Mouse (Mus musculus) adrenal gland, postnatal 25 days (tissue): ENCODE results near the gene Osgin1. TPM values are rescaled to one million over a fixed set of nuclear protein-coding genes. Genes with fewer than 3 reads are reported as not detected.
A peak's percentile ranks its signal among the peaks of the same experiment; 100 is the strongest.

Source experiments
- DNase-seq: peaks from one replicate; pipeline ENCODE4 v3.0.0; 2021; ENCODE audit warnings: mixed read lengths
- total RNA-seq: library from RNA; stranded (reverse); gene quantifications from 2 replicates; pipeline ENCODE4 v1.2.3, GENCODE M21; 2021

Osgin1 gene
- total RNA-seq, 1 experiment from 2014 or later = 73.4 TPM

DNA sequence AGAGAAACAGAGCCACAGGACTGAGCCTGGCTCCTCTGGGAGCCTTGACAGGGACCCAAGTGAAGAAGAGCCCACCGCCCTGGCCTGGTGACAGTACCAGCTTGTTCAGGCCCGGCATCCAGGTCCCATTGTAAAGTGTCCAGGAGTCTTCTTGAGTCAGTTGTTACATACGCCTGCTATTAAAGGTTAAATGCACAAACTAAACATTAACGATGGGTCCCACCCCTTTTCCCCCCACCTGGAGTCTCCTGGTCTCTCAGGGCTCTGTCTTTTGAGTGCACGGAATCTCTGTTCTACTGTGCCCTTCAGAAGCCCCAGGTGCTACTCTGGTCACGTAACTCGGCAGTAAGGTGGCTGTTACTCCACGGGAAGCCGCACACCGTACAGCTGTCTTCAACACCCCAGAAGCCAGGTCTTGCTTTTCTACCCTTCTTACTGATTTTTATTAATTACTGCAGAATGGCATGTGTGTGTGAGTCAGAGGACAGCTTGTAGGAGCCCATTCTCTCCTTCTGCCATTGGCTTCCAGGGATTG lies 9.7 kb upstream of the Osgin1 start:
- no peak for DNase-seq

DNA sequence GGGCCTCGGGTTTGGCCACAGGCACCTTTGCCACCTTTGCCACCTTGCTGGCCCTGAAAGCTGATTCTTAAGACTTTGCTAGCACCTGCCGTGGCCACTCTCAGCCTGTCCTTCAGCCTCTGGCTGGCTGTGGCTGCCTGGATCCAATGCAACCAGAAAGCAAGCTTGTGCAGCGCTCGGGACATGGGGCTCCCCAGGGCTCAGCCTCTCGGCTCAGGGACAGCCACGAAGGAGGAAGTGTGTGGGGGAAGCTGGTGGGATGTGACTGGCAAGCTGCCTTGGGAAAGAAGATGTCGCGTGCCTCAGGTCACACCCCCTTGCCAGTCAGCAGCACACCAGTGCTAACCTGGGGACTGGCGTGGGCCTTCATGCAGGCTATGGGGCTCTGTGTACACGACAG lies 9.2 kb upstream of the Osgin1 start:
- no peak for DNase-seq

DNA sequence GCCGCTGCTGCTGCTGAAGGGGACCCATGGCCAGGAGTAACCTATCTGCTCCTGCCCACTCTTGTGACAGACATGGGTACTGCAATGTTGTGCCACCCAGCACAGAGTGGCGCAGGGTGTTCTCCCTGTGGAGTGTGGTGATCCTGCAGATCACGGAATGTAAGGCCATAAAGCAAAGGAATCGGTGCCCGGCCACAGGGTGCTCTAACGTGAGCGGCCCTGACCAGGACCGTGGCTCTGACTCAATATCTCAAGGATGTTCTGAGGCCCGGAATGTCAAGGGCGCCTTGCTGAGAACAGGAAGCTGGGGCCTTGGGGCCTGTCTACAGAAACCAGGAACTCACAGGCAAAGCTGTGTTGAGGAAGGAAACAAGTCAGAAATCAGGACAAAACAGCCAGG lies 8.4 kb upstream of the Osgin1 start:
- DNase-seq = peak; percentile 76

DNA sequence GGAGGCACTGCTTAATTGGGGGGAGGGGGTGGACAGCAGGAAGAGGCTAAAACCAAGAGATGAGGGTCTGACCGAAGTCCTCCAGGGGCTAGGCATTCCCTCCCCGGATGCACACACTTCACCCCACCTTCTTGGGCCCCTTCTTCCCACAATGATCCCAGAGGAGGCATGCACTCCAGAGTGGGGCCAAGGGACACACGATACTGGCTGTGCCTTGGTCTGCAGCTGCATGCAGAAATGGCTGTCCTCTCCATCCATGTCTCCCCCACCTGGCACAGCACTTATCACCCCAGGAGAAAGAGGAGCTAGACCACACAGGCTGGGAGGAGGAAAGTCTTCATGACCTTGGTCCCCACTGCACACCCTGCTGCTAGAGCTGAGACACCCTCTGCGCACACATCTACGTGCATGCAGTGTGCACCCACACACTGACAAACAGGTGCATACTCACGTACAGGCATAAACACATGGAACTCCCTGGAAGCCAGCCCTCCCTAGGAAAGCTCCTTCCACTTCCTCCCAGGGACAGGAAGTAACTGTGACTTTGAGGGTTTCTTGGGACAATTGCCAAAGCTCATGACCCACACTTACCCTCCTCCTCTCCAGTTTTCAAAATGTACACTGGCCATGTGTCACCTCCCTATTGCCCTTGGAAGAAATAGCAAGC lies 7.7 kb upstream of the Osgin1 start:
- no peak for DNase-seq

DNA sequence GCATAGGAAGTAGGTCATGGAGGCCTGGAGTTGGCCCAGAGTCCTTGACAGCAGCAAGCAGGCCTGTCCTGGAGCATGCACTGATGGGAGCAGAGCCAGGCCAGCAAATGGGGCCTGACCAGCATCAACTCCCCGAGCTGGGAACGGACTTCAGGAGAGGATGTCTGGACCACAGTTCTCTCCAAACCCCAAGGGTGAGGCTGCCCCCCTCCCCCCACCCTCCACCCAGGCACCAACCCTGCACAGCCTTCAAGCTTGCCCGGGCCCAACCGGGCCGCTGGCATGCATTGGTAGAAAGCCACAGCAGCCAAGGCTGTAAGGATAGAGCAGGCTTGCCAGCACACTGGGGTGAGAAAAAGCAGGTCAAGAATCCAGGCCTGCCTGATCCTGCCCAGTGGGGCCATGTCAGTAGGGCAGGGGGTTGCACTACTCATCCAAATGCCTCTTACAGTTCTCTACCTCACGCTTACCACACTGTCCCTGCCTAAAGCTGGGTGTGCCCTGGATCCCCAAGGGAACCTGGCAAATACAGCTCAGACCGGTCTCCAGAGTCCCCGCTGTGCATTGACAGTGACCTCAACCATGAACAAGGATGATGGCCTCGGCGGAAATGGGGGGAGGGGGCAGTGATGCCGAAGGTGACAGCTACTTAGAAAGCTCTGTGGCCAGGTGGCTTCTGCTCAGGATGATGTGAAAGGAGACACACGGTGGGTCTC lies 6.1 kb upstream of the Osgin1 start:
- peak; percentile 61 for DNase-seq

DNA sequence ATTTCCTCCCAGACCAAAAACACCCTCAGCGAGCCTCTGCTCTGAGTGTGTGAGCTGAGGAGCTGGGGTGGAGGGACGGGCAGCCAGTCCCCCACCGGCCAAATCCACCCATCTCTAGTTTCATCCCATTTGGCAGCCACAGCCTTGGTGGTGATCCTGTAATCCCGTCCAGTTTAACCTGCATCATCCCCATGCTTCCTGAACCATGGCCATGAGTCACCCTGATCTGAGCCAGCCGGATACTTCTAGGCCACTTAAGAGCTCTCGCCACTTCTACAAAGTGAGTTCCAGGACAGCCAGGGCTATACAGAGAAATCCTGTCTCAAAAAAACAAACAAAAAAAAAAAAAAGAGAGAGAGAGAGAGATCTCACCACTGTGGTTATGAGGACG lies 5.6 kb upstream of the Osgin1 start:
- DNase-seq = no peak

DNA sequence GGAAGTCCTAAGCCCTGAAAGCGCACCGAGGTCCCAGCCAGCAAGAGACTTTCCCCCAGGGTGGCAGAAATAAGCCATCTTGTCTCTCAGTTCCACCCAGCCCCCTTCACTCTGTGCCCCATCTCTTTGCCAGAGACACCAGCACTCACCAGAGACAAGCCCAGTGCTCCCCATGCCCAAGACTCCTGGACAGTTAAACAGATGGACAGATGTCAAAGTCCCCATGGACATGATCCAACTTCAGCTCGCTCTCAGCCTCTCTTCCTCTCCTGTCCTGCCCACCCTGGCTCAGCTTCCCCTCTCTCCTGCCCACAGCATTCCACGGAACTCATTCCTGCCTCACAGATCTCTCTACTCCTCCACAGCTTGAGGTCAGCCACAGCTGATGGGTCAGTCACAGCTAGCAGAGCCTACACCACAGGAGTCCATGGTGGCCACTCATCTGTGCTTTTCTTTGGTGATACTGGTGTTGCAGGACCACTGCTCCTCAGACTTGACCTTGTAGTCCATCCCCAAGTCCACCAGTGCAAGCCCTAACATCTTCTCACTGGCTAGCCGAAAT lies 5.1 kb upstream of the Osgin1 start:
- no peak for DNase-seq

DNA sequence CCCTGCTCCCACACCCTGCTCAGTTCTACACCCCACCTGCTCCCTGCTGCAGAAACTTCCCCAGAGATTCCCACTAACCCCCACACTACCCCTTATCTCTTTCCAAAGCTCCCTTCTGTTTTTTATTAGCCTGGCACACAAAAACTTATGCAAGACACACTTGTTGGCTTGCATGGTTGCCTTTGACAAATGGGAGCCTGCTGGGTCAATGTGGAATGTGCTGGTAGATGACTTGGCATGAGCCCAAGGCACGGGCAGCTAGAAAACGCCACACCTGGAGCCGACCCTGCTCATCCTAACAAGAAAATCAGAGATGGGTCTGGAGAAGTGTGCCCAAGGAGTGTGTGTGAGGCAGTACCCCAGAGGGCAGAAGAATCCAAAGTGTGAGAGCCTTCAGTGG lies 4.4 kb upstream of the Osgin1 start:
- no peak for DNase-seq

DNA sequence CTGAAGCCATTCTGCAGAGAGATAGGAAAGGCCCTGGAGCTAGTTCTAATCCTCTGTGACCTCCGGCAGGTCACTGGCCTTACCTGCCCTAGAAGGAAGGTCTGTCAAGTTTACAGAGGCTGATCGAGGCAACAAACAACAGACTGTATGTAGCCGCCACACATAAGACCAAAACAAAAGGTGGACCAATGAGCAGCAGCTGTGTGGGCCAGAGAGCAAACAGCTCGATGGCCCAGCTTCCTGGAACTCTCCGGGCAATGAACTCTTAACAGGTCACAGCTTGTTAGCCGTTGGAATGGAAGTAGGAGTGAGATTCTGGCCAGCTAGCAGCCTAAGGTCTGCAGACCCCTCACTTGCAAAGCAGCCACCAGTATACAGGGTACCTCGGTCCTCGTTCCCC lies 3.7 kb upstream of the Osgin1 start:
- DNase-seq = no peak

DNA sequence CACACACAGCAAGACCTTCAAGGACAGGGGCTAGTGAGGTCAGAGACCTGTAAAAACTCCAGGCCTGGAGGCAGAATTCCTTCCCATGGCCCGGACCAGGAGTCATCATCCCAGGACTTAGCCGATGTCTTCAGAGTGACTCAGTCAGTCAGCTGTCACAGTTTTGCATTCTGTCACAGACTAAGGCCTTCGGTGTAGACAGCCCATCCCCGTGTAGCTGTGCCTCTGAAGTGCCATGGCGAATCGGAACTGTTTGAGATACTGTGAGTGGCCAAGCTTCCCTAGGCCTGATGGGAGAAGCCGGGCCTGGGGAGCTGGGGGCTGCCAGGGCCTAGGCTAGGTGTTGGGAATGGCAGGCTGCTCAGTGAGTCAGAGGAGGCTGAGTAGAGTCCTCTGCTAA lies 3.2 kb upstream of the Osgin1 start:
- DNase-seq = no peak

DNA sequence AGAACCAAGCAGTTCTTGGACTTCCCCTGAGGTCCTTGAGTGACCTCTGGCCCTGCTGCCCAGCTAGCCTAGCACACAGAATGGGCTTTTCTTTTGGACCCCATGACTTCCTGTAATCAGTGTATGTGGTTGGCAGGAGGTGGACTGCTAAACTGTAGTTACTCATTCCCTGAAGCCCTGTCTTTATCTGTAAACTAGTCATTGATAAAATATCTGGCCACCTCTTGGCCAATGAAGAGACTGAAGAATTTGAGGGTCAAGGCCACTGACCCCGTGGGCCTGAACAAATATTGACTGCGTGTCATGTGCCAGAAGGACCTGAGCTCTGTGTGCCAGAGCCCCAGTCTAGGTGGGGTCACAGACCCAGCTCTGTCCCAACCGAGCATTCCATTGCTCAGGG lies 1.6 kb upstream of the Osgin1 start:
- DNase-seq = no peak

DNA sequence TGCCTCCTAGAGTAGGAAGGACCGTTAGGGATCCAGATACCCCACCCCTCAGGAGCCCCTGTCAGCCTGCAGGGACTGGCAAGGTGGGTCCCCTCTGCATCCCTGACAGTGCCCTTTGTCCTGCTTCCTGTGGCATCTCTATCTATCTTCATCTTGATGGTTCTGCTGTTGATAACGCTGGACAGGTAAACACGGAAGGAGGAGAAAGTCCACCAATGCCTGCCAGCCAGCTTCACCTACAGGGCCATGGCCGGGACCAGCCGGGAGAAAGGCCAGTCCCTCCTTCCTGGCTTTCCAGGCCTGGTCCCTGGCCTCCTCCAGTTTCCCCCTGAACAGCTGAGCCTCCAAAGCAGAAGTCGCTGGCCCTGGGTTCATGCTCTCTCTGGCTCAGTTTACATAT lies 645 bp downstream of the Osgin1 start:
- DNase-seq = no peak

DNA sequence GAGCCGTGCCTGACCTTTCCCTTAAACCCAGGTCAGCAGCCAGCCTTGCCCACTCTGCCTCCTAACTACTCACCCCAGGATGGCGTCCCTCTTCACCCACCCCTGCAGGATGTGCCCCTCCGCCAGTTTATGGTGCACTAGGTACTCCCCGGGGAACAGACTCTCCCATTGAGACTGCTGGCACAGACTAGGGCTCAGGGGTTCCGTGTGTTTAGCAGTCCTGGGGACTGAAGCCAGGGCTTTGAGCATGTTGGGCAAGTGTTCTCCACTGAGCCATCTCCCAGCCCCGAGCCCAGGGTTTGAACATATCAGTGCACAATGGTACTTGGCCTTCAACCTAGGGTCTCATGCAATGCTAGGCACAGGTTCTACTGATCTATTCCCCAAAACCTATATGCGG lies 1.6 kb downstream of the Osgin1 start:
- no peak for DNase-seq

DNA sequence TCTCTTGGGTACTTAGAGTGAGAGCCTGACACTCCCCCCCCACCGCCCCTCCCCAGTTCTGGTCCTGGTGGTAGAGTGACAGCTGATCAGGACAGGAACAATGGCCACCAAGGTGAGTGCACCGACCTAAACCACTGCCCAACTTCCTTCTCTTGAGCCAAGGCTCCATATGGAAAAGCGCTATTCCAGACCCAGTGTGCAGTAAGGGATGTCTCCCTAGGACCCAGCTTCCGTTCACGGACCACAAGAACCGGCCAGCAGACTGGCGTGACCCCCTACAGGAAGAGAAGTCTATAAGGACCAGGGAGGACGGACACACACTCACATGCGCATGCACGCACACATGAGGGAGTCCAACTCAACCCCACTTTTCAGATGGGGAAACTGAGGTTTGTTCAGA lies 2.4 kb downstream of the Osgin1 start:
- DNase-seq = no peak

DNA sequence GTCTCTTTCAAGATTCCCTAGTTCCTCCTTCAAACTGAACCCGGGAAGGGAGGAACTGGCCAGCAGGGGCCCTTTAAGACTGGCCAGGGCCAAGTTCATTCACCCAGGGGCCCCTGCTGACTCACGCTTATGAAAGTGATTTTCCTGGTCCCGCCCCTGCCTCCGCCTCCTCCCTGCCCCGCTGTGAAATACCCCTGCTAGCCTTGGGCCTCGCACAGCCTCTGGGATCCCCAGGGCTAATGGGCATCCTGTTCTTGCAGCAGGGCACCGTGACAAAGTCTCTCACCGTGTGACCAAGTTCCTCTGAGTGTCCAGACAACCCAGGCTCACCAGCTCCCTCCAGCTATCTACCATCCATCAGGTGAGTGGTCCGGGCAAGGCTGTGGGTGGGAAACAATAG lies 3.0 kb downstream of the Osgin1 start:
- DNase-seq = peak; percentile 94

DNA sequence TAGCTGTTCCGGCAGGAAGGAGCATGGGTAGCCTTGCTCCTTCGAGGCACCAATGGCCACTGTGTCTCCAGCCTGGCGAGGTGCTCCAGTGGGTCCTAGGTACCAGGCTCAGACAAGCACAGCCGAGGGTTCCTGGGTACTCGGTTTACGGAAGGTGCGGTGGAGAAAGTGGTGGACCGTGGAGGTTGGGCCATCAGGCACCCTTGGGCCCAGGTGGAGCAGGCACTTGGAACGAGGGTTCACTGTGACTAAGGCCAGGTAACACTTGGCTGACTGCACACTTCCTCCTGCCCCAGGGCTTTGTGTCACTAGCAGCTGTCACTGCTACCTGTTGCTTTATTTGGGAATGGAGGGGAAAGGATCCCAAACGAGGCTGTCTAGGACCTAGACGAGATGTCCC lies 3.6 kb downstream of the Osgin1 start:
- no peak for DNase-seq

DNA sequence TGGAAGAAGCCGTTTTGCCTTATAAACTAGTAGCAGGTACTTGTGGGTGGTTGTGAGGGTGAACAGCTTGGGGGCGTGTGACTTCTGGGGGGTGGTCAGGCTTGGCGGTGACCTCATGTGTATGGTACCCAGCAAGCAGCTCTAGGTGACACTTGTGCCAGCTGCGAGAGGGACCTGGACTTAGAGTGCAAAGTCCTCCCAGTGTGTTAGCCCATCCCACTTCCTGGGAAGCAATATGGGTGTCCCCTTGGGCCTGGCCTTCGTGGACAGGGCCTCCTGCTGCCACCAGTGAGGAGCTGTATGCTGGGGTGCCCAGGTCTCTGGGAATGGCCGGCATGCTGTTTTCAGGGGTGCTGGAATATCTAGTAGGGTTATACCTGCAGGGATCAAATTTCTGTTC lies 5.0 kb downstream of the Osgin1 start:
- no peak for DNase-seq

DNA sequence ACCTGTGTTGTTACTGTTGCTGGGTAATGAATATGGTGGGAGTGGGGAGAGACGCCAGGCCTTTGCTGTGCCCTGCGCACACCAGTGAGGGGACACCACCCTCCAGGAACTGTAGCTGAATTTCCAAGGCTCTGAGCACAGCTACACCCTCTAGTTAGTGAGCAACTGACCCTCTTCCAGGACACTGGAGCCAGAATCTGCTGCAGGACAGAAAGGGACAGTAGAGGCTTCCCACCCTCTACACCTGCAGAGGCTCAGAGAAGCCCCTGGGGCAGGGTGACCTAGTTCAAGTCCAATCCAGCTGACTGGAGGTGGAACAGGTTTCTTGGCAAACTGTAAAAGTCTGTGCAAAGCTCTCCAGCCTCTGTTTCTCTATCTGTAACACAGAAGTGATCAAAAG lies 5.5 kb downstream of the Osgin1 start:
- no peak for DNase-seq

DNA sequence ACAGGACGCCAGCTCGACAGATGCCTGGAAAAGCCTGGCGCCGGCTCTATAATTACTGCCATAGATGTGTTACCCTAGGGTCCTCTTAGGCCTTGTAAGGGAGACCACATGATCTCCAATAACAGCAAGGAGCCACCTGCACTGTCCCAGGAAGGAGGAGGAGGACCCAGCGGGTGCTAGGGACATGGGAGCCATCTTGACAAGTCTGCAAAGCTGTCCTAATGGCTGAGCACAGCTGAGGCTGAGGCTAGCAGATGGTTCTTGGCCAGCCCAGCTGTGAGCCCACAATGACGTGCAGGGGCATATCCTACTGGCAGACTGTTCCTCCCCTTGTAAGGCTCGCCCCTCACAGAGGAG lies 5.9 kb downstream of the Osgin1 start:
- no peak for DNase-seq

DNA sequence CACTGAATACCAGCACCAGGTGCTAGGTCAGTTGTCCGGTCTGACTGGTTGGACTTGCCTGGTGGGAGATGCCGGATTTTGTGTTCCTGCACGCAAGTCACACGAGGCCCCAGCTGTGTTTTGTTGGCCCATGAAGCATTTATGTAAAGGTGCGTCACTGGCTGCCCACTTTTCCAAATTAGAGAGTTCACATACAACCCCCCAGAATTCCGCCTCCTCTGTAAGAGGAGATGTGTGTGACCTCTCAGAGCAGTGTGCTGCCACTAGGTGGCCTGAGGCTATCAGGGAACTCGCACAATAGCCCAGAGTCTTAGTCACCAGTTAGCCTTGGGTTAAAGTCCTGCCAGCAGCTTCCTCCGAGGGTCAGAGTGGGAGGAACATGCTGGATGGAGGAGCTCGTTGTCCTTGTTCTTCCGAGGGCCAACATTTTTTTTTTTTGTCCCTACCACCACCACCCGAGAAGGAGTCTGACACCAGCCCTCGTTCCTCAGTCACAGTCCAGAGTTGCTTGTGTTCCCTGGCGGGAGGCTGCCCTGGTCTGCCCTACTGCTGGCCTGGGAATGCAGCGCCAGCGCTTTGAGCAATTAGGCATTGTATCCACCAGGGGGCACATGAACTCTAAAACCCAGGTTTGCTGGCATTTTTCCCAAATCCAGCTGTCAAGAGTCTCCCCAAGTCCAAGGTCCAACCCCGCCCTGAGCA lies 6.5 kb downstream of the Osgin1 start:
- DNase-seq = peak; percentile 66

DNA sequence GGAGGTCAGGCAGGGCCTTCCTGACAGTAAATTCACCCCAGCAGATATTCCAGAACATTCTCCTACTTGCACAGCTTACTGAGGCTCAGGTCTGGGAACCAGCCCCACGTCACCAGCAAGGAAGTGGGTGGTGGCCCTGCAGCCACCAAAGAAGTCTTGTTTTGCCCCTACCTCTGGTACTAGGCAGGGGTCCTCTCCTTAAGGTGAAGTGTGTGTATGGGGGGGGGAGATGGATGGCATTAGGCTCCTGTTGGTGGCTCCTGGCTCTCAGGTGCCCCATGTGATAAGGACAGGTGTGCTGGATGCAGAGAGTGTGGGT lies 7.0 kb downstream of the Osgin1 start:
- DNase-seq = no peak

DNA sequence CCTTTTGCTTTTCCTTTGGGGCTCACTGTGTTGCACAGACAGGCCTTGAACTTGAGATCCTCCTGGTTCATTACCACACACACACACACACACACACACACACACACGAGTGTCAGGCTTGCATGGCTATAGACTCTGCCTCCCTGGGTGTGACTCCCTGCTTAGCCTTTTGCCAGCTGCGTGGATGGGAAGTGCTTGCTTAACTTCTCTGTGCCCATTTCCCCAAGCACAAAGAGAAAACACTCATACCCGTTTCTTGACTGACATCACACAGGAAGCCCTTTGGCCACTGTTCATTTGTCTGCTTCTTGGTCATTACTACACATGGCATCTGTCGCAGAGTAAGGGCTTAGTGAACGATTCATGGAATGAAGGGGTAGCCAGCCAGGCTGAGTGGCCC lies 8.1 kb downstream of the Osgin1 start:
- no peak for DNase-seq

DNA sequence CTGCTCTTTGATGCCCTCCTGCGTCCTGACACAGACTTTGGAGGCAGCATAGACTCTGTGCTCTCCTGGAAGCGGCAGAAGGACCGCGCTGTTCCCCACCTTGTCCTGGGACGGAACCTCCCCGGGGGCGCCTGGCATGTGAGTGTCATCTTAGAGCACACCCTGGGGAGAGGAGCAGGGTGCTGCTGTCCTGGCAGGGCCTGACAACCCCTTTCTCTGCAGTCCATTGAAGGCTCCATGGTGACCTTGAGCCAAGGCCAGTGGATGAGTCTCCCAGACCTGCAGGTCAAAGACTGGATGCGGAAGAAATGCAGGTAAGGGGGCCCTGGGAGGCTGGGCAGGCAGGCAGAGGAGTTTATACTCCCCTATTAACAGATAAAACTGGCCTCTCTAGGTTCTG lies 9.0 kb downstream of the Osgin1 start:
- no peak for DNase-seq
